Mouse (Mus musculus) heart, adult 2 months (tissue): ENCODE measurements around the gene Zfp710. TPM values are rescaled to one million over a fixed set of nuclear protein-coding genes. Genes with fewer than 3 reads are reported as not detected.

Experiments used
- DNase-seq, 2 experiments: peaks; one replicate each; pipeline ENCODE4 v3.0.0; 2021
- H3K27ac ChIP-seq: fragments of 200-600 bp; 2 replicates; pipeline ENCODE4 v1.8.1; 2022
- H3K27me3 ChIP-seq: fragments of 200-500 bp; 2 replicates; pipeline ENCODE4 v1.6.1; 2012; ENCODE audit warnings: mild to moderate bottlenecking, low read length, inconsistent platforms, mixed read lengths; ENCODE audit not compliant: control insufficient read depth, insufficient read depth
- H3K36me3 ChIP-seq: fragments of 200-500 bp; 2 replicates; pipeline ENCODE4 v1.6.1; 2012; ENCODE audit warnings: low read length, inconsistent platforms; ENCODE audit not compliant: control insufficient read depth, insufficient read depth
- H3K4me1 ChIP-seq: fragments of 200-500 bp; 2 replicates; pipeline ENCODE4 v1.6.1; 2011; ENCODE audit warnings: low read length; ENCODE audit not compliant: control insufficient read depth, insufficient read depth
- H3K4me3 ChIP-seq: fragments of 200-600 bp; 2 replicates; pipeline ENCODE4 v1.8.1; 2022
- H3K79me2 ChIP-seq: fragments of 200-500 bp; replicated peaks from 2 replicates; pipeline ENCODE4 v1.6.1; 2012; ENCODE audit warnings: mild to moderate bottlenecking, inconsistent platforms, low read length, moderate library complexity, mixed read lengths; ENCODE audit not compliant: control insufficient read depth, insufficient read depth
- H3K9ac ChIP-seq: fragments of 200-500 bp; 2 replicates; pipeline ENCODE4 v1.6.1; 2012; ENCODE audit warnings: low read depth, mild to moderate bottlenecking, control low read depth, inconsistent platforms, low read length, mixed read lengths
- CTCF ChIP-seq: fragments of 200-600 bp; IDR thresholded peaks from 2 replicates; pipeline ENCODE4 v1.8.1; 2022; ENCODE audit warnings: antibody characterized with exemption, mild to moderate bottlenecking, moderate library complexity
- EP300 ChIP-seq: fragments of 200-500 bp; IDR thresholded peaks from 2 replicates; pipeline ENCODE4 v1.6.1; 2011; ENCODE audit warnings: low read depth, low read length, control low read depth; ENCODE audit not compliant: insufficient read depth
- POLR2A ChIP-seq: fragments of 200-500 bp; IDR thresholded peaks from 2 replicates; pipeline ENCODE4 v1.6.1; 2011; ENCODE audit warnings: mild to moderate bottlenecking, low read depth, low read length, control low read depth; ENCODE audit not compliant: insufficient read depth
- WGBS: fragments of 180-500 bp; shearing (Covaris S2); methylation state at CpG from one replicate; pipeline ENCODE4 v1.1.7; 2018; 5-methylcytosine and 5-hydroxymethylcytosine counted together
- intact Hi-C: fragments of 180-260 bp; cut with DNase I; formaldehyde crosslinking; loops from one replicate; pipeline ENCODE4 v1.15.1; 2025
- polyA plus RNA-seq: library from polyadenylated mRNA; depleted of rRNA; stranded (reverse); fragments of >200 nt; gene quantifications from 2 replicates; pipeline ENCODE4 v1.2.3, GENCODE M21; 2012
- total RNA-seq, 2 experiments: library from RNA; stranded (reverse); gene quantifications; 2 replicates each; pipeline ENCODE4 v1.2.3; 2021

Gene Zfp710
- total and polyA plus RNA-seq, 3 experiments, result 26.9 to 33.4 (median 32.2) TPM

- DNase-seq, result peak; percentile 77 to 78
- TF ChIP-seq POLR2A (no peak), CTCF (no peak), EP300 (no peak)
- Histone ChIP-seq H3K27ac (peak overlapping the region; percentile 98), H3K9ac (peak overlapping the region; percentile 95), H3K79me2 (peaks cover 2% of the 10 kb centered on the region), H3K4me3 (peak overlapping the region; percentile 79), H3K27me3 (no peaks in the 10 kb centered on the region), H3K36me3 (peaks cover 2% of the 10 kb centered on the region; the same call in 1 of the 2 replicates), H3K4me1 (peaks cover 8% of the 10 kb centered on the region)
- intact Hi-C loops, result loop anchor here (5.0 to 10.0 kb wide), 2 partner anchors 36 to 188 kb away; no protein-coding TSS in a partner anchor
- under 1% methylated on average over 44 of the region's 59 CpGs for WGBS
These were observed 1.7 kb downstream of the Zfp710 start for GRCm38 (mm10) chr7:80026118-80026989.

- H3K4me3 ChIP-seq, result peak overlapping the region; percentile 79
- 2% methylated on average over 59 of the region's 71 CpGs for WGBS
- peak overlapping the region; percentile 90 for H3K9ac ChIP-seq
- H3K36me3 ChIP-seq, result peaks cover 4% of the 10 kb centered on the region; the same call in 1 of the 2 replicates
- peak; percentile 89 to 91 for DNase-seq
- TF ChIP-seq POLR2A, result peak; percentile 45; the same call in 1 of the 2 replicates
- no peak; the same call in 1 of the 2 replicates for TF ChIP-seq CTCF
- TF ChIP-seq EP300, result no peak
- H3K4me1 ChIP-seq, result peaks cover 12% of the 10 kb centered on the region
- intact Hi-C loops, result loop anchor here (5.0 to 10.0 kb wide), 2 partner anchors 35 to 188 kb away; no protein-coding TSS in a partner anchor
- no peaks in the 10 kb centered on the region for H3K27me3 ChIP-seq
- peak overlapping the region; percentile 88 for H3K27ac ChIP-seq
- peaks cover 4% of the 10 kb centered on the region for H3K79me2 ChIP-seq
These were observed 2.5 kb downstream of the Zfp710 start for GRCm38 (mm10) chr7:80026990-80027635.

- Histone ChIP-seq H3K4me3 (peak overlapping the region; percentile 79), H3K9ac (peak overlapping the region; percentile 90), H3K27ac (peak overlapping the region; percentile 88), H3K79me2 (peaks cover 4% of the 10 kb centered on the region), H3K27me3 (no peaks in the 10 kb centered on the region), H3K4me1 (peaks cover 17% of the 10 kb centered on the region), H3K36me3 (peaks cover 8% of the 10 kb centered on the region; the same call in 1 of the 2 replicates)
- peak; percentile 64 to 79 for DNase-seq
- TF ChIP-seq EP300 (no peak), POLR2A (peak; percentile 12; the same call in 1 of the 2 replicates), CTCF (no peak)
- 5% methylated on average over 23 of the region's 23 CpGs for WGBS
- intact Hi-C loops, result loop anchor here (5.0 to 10.0 kb wide), 2 partner anchors 34 to 187 kb away; no protein-coding TSS in a partner anchor
These were observed 3.2 kb downstream of the Zfp710 start for GRCm38 (mm10) chr7:80027636-80028417.

- Histone ChIP-seq H3K79me2 (peaks cover 4% of the 10 kb centered on the region), H3K4me1 (peaks cover 19% of the 10 kb centered on the region), H3K4me3 (peak overlapping the region; percentile 79), H3K27me3 (no peaks in the 10 kb centered on the region), H3K27ac (peak overlapping the region; percentile 88), H3K9ac (peak overlapping the region; percentile 90), H3K36me3 (peaks cover 8% of the 10 kb centered on the region; the same call in 1 of the 2 replicates)
- 1% methylated on average over 3 of the region's 3 CpGs for WGBS
- intact Hi-C loops, result loop anchor here (5.0 to 10.0 kb wide), 2 partner anchors 34 to 186 kb away; no protein-coding TSS in a partner anchor
- peak; percentile 66 to 77 for DNase-seq
- peak; percentile 50 for TF ChIP-seq EP300
- peak; percentile 51 for TF ChIP-seq POLR2A
- no peak for TF ChIP-seq CTCF
These were observed 3.8 kb downstream of the Zfp710 start for GRCm38 (mm10) chr7:80028418-80028720.

GRCm38 (mm10) chr7:80030009-80030408 is 5.4 kb downstream of the Zfp710 start:
- peaks cover 4% of the 10 kb centered on the region for H3K79me2 ChIP-seq
- no peaks in the 10 kb centered on the region for H3K27me3 ChIP-seq
- H3K27ac ChIP-seq, result peak overlapping the region; percentile 88; the same call in 1 of the 2 replicates
- peaks cover 23% of the 10 kb centered on the region for H3K4me1 ChIP-seq
- H3K9ac ChIP-seq, result no peak overlapping the region
- DNase-seq, result no peak
- H3K36me3 ChIP-seq, result peaks cover 16% of the 10 kb centered on the region
- TF ChIP-seq CTCF (no peak), POLR2A (no peak), EP300 (no peak)
- intact Hi-C loops, result no loop called here
- no peak overlapping the region for H3K4me3 ChIP-seq
